Mouse (Mus musculus) liver, adult 2 months (tissue): ENCODE measurements around the gene Kcnd3. TPM values are rescaled to one million over a fixed set of nuclear protein-coding genes. Genes with fewer than 3 reads are reported as not detected.
A peak's percentile ranks its signal among the peaks of the same experiment; 100 is the strongest.

ENCODE experiments used
- DNase-seq: peaks from one replicate; pipeline ENCODE4 v3.0.0-alpha.2; 2011; ENCODE audit warnings: low read depth, low spot score; ENCODE audit errors: extremely low read depth
- H3K27ac ChIP-seq: fragments of 200-500 bp; replicated peaks from 2 replicates; pipeline ENCODE4 v1.5.1; 2012; ENCODE audit warnings: low read depth, mild to moderate bottlenecking, control low read depth, inconsistent platforms, low read length; ENCODE audit not compliant: insufficient read depth
- H3K27me3 ChIP-seq: fragments of 200-500 bp; 2 replicates; pipeline ENCODE4 v1.6.1; 2012; ENCODE audit warnings: mild to moderate bottlenecking, moderate library complexity, low read length, inconsistent platforms; ENCODE audit not compliant: control insufficient read depth, insufficient read depth
- H3K36me3 ChIP-seq: fragments of 200-500 bp; 2 replicates; pipeline ENCODE4 v1.6.1; 2012; ENCODE audit warnings: low read length, inconsistent platforms; ENCODE audit not compliant: control insufficient read depth, insufficient read depth
- H3K4me1 ChIP-seq: fragments of 200-500 bp; 2 replicates; pipeline ENCODE4 v1.6.1; 2011; ENCODE audit warnings: low read length; ENCODE audit not compliant: control insufficient read depth, insufficient read depth
- H3K4me3 ChIP-seq: fragments of 200-500 bp; 2 replicates; pipeline ENCODE4 v1.5.1; 2011; ENCODE audit warnings: low read depth, mild to moderate bottlenecking, control low read depth, low read length, moderate library complexity; ENCODE audit not compliant: insufficient read depth
- H3K79me2 ChIP-seq: fragments of 200-500 bp; 2 replicates; pipeline ENCODE4 v1.6.1; 2012; ENCODE audit warnings: inconsistent platforms, mild to moderate bottlenecking, low read length, moderate library complexity; ENCODE audit not compliant: control insufficient read depth, insufficient read depth
- H3K9ac ChIP-seq: fragments of 200-500 bp; 2 replicates; pipeline ENCODE4 v1.6.1; 2012; ENCODE audit warnings: low read depth, mild to moderate bottlenecking, control low read depth, inconsistent platforms, low read length
- CTCF ChIP-seq: fragments of 200-500 bp; IDR thresholded peaks from 2 replicates; pipeline ENCODE4 v1.5.1; 2011; ENCODE audit warnings: low read depth, low read length, control low read depth
- POLR2A ChIP-seq: fragments of 200-500 bp; IDR thresholded peaks from 2 replicates; pipeline ENCODE4 v1.6.1; 2011; ENCODE audit warnings: low read length, control low read depth; ENCODE audit not compliant: insufficient read depth; ENCODE audit errors: extremely low read depth
- WGBS: fragments of 180-500 bp; shearing (Covaris S2); methylation state at CpG from one replicate; pipeline ENCODE4 v1.1.7; 2018; 5-methylcytosine and 5-hydroxymethylcytosine counted together
- polyA plus RNA-seq: library from polyadenylated mRNA; depleted of rRNA; stranded (reverse); fragments of >200 nt; gene quantifications from 2 replicates; pipeline ENCODE4 v1.2.3, GENCODE M21; 2012
- total RNA-seq: library from RNA; depleted of rRNA; stranded (reverse); fragments of >200 nt; gene quantifications from 2 replicates; pipeline ENCODE4 v1.2.3, GENCODE M21; 2014

The Kcnd3 gene
- total and polyA plus RNA-seq, 2 experiments, result under 0.01 to 0.04 TPM

GRCm38 (mm10) chr3:105670801-105671200 is 218.7 kb downstream of the Kcnd3 start:
- H3K27me3 ChIP-seq, result no peaks in the 10 kb centered on the region
- H3K9ac ChIP-seq, result no peak overlapping the region
- no peaks in the 10 kb centered on the region for H3K79me2 ChIP-seq
- WGBS, result 78% methylated on average over 1 of the region's 1 CpGs
- no peaks in the 10 kb centered on the region for H3K36me3 ChIP-seq
- TF ChIP-seq POLR2A, result no peak
- TF ChIP-seq CTCF, result no peak
- H3K4me1 ChIP-seq, result no peaks in the 10 kb centered on the region
- no peak overlapping the region for H3K27ac ChIP-seq
- no peak overlapping the region for H3K4me3 ChIP-seq
- no peak for DNase-seq

DNA sequence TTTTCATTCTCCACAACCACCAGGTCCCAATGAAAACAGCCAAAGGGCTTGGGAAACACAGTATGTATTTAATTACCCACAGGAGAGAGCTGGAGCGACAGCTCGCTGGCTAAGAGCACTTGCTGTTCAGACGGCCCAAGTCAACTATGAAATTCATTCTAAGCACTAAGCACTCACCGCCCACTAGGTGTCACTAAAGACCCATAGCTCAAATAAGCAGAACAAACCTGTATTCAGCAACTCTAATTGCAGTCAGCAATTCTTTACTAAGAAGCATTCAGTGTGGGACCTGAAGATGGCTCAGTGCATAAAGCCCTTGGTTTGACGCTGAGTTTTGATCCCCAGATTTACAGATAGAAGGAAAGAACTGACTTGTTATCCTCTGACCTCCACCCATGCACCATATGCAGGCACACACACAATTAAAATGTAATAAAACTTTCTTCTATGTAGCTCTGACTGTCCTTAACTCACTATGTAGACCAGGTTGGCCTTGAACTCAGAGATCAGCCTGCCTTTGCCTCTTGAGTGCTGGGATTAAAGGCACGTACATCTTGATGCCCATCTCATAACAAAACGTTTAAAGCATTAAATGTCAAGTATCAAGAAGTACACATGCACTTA is 222.6 kb downstream of the Kcnd3 start:
- peak; percentile 46 for TF ChIP-seq CTCF
- TF ChIP-seq POLR2A, result no peak
- peaks cover 20% of the 10 kb centered on the region for H3K36me3 ChIP-seq
- H3K4me3 ChIP-seq, result no peak overlapping the region
- H3K79me2 ChIP-seq, result no peaks in the 10 kb centered on the region
- no peaks in the 10 kb centered on the region for H3K4me1 ChIP-seq
- peak; percentile 68 for DNase-seq
- 25% methylated on average over 7 of the region's 7 CpGs for WGBS
- no peaks in the 10 kb centered on the region for H3K27me3 ChIP-seq
- H3K9ac ChIP-seq, result no peak overlapping the region
- no peak overlapping the region for H3K27ac ChIP-seq

- TF ChIP-seq POLR2A (no peak), CTCF (no peak)
- WGBS, result 56% methylated on average over 2 of the region's 2 CpGs
- Histone ChIP-seq H3K9ac (no peak overlapping the region), H3K36me3 (peaks cover 25% of the 10 kb centered on the region), H3K4me1 (no peaks in the 10 kb centered on the region), H3K27ac (no peak overlapping the region), H3K27me3 (no peaks in the 10 kb centered on the region), H3K79me2 (no peaks in the 10 kb centered on the region), H3K4me3 (no peak overlapping the region)
- DNase-seq, result peak; percentile 0
These were observed 223.8 kb downstream of the Kcnd3 start for GRCm38 (mm10) chr3:105675932-105676331.

DNA sequence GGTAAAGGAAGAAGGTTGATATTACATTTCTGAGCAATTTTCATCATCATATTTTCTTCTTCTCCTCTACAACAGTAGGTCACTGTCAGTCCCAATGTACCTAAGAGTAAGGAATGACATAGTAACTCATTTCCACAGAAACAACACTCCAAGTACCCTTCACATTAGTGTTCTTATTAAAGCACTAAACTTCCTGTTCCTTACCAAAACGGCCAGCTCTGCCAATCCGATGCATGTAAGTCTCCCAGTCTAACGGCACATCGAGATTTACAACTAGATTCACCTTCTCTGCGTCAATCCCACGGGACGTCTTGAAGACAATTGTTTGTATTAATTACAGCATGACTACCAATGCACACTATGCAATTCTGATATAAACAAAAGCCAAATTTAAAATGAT is 228.2 kb downstream of the Kcnd3 start:
- no peak overlapping the region for H3K4me3 ChIP-seq
- no peaks in the 10 kb centered on the region for H3K4me1 ChIP-seq
- H3K79me2 ChIP-seq, result no peaks in the 10 kb centered on the region
- no peak overlapping the region for H3K9ac ChIP-seq
- peaks cover 40% of the 10 kb centered on the region for H3K36me3 ChIP-seq
- no peaks in the 10 kb centered on the region for H3K27me3 ChIP-seq
- DNase-seq, result no peak
- H3K27ac ChIP-seq, result no peak overlapping the region
- WGBS, result 91% methylated on average over 7 of the region's 7 CpGs
- TF ChIP-seq POLR2A (no peak), CTCF (no peak)

DNA sequence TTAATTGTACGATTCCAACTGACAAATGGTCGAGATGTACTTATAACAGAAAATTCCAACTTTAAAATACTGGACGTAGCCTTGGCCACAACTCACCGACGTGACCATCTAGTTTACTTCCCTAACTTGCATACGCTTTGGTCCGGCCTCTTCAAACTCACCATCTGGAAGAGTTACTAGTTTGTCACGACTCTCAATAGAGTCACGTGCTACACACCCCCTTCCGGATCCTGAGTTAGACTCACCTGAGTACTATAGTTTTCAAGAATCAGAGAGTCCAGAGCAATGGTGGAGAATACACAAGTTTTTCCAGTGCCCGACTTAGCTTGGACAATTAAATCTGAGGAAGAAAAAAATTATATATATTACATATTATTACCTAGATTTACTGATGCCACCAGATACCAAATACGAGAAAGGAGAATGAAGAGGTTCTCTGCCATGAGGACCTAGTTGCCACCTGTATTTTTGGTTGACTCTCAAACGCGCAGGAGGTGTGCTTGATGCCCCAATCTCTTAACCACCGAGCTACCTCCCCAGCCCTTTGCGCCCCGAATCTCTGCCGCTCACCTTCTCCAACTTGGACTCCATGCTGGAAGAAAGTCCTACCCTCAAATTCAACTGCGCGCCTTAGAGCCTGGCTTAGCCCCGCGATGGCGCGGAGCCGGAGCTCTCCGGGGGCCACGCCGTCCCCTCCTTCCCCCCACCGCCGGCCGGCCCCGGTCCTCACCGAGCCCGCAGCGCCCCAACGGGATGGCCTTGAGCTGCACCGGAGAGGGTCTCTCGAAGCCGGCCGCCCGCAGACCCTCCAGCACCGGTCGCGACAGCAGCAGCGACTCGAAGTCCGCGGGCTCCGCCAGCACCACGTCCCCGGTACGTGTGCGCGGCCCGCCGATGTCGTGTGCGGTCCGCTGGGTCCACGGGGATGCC is 234.5 kb downstream of the Kcnd3 start:
- no peak for TF ChIP-seq POLR2A
- TF ChIP-seq CTCF, result no peak
- H3K27ac ChIP-seq, result 0 out of 2 replicates have a peak overlapping the region, but pooled peaks have one; percentile 1
- H3K79me2 ChIP-seq, result 0 out of 2 replicates have a peak, but pooled peaks cover 5% of the 10 kb centered on the region
- 7% methylated on average over 60 of the region's 60 CpGs for WGBS
- DNase-seq, result peak; percentile 16
- H3K9ac ChIP-seq, result peak overlapping the region; percentile 92
- H3K36me3 ChIP-seq, result peaks cover 11% of the 10 kb centered on the region; the same call in 1 of the 2 replicates
- peak overlapping the region; percentile 87 for H3K4me3 ChIP-seq
- no peaks in the 10 kb centered on the region for H3K27me3 ChIP-seq
- 0 out of 2 replicates have a peak, but pooled peaks cover 4% of the 10 kb centered on the region for H3K4me1 ChIP-seq
